Mouse (Mus musculus): Measurements from ENCODE around the gene Gm3625.

DNA sequence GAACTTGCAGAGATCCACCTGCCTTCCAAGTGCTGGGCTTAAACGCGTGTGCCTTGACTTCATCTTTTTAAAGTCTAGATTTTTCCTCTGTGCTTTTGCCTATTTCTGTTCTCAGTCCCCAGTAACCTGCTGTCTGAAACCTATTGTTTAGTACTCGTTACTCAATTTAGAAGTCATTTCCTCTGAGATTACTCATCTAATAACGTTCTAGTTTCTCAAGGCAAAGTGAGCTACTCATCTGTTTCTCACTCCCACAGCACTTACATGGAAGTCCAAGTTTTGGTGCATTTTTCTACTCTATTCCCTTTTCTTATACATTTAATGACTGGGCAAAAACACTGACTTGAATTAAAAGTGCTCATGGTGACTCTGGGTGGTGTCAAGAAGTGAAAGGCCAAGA lies 7.0 kb upstream of the Gm3625 start:
- no peak for TF ChIP-seq TAL1 (IDR thresholded peaks at IDR 0.05; ENCODE audit: low read length)
- TF ChIP-seq GATA1 (IDR thresholded peaks at IDR 0.05; ENCODE audit: low read length): no peak
